Mouse (Mus musculus) layer of hippocampus, adult 2 months (tissue): ENCODE results near the gene Rab22a. TPM values are rescaled to one million over a fixed set of nuclear protein-coding genes. Genes with fewer than 3 reads are reported as not detected.
A peak's percentile ranks its signal among the peaks of the same experiment; 100 is the strongest.
"Not testable (repeated sequence)": the region's sequence is repeated elsewhere in the genome, so short reads cannot be mapped to it uniquely, and the experiment has no call there.

Source experiments
- DNase-seq, 2 experiments: peaks; one replicate each; pipeline ENCODE4 v3.0.0; 2022; ENCODE audit warnings: low spot score in 2 of 2
- H3K27ac ChIP-seq: fragments of 200-600 bp; 2 replicates; pipeline ENCODE4 v1.8.1; 2022
- H3K4me3 ChIP-seq: fragments of 200-600 bp; 2 replicates; pipeline ENCODE4 v1.8.1; 2022; ENCODE audit warnings: mild to moderate bottlenecking
- CTCF ChIP-seq: fragments of 200-600 bp; conservative IDR thresholded peaks from 2 replicates; pipeline ENCODE4 v1.8.1; 2022; ENCODE audit warnings: antibody characterized with exemption, mild to moderate bottlenecking, moderate library complexity
- long read RNA-seq, 2 experiments: library from polyadenylated mRNA; stranded (forward); transcript quantifications; one replicate each; pipeline ENCODE4 v2.0.0; 2021; ENCODE audit warnings: borderline mapping rate in 2 of 2
- total RNA-seq, 2 experiments: library from RNA; stranded (reverse); gene quantifications; 2 replicates each; pipeline ENCODE4 v1.2.3; 2021

The Rab22a gene
- 10 to 100 TPM; 23.9 to 28.3 TPM for total RNA-seq
- long read RNA-seq, experiment 1, full-length matches to known transcripts = 35 of 40 reads
- long read RNA-seq, experiment 1, partial matches to known transcripts = 0 of 40 reads
- long read RNA-seq, experiment 1, other reads (novel, unspliced or antisense) = 5 of 40 reads
- long read RNA-seq, experiment 2, full-length matches to known transcripts = 44 of 59 reads
- long read RNA-seq, experiment 2, partial matches to known transcripts = 0 of 59 reads
- long read RNA-seq, experiment 2, other reads (novel, unspliced or antisense) = 15 of 59 reads

- Histone ChIP-seq H3K27ac (peak within 1 kb of the TSS; percentile 83), H3K4me3 (peak within 1 kb of the TSS; percentile 96)
- DNase-seq = peak; percentile 97 to 98
- no peak for TF ChIP-seq CTCF
These were observed at the start of gene Rab22a for GRCm38 (mm10) chr2:173659057-173659925. Gene Rab22a, plus strand, starts transcription at chr2:173659760.

- no peak overlapping the region for H3K4me3 ChIP-seq
- DNase-seq = no peak
- no peak overlapping the region for H3K27ac ChIP-seq
- TF ChIP-seq CTCF = no peak
These were observed 44.0 kb upstream of the Rab22a start for GRCm38 (mm10) chr2:173615378-173616081.

- no peak for DNase-seq
- TF ChIP-seq CTCF = no peak
- H3K27ac ChIP-seq = no peak overlapping the region
- no peak overlapping the region for H3K4me3 ChIP-seq
These were observed 43.4 kb upstream of the Rab22a start for GRCm38 (mm10) chr2:173616156-173616555.

- no peak for DNase-seq
- TF ChIP-seq CTCF = no peak
- Histone ChIP-seq H3K27ac (no peak overlapping the region), H3K4me3 (no peak overlapping the region)
These were observed 40.4 kb upstream of the Rab22a start for GRCm38 (mm10) chr2:173619132-173619531.

GRCm38 (mm10) chr2:173620645-173621044 lies 38.9 kb upstream of the Rab22a start:
- peak; percentile 65 for TF ChIP-seq CTCF
- no peak for DNase-seq
- Histone ChIP-seq H3K4me3 (no peak overlapping the region), H3K27ac (no peak overlapping the region)

- H3K27ac ChIP-seq = no peak overlapping the region
- DNase-seq = no peak
These were observed 37.4 kb upstream of the Rab22a start for GRCm38 (mm10) chr2:173622173-173622601.

GRCm38 (mm10) chr2:173624667-173625066 lies 34.9 kb upstream of the Rab22a start:
- DNase-seq = no peak
- no peak for TF ChIP-seq CTCF
- Histone ChIP-seq H3K27ac (no peak overlapping the region), H3K4me3 (no peak overlapping the region)

More at GRCm38 (mm10) chr2:173622173-173622601, 37.4 kb upstream of the Rab22a start:
- TF ChIP-seq CTCF = no peak
- H3K4me3 ChIP-seq = no peak overlapping the region

GRCm38 (mm10) chr2:173625786-173626185 lies 33.8 kb upstream of the Rab22a start:
- no peak for TF ChIP-seq CTCF
- Histone ChIP-seq H3K27ac (no peak overlapping the region), H3K4me3 (no peak overlapping the region)
- DNase-seq = no peak

GRCm38 (mm10) chr2:173634106-173634505 lies 25.5 kb upstream of the Rab22a start:
- not testable (repeated sequence) for DNase-seq, H3K4me3 ChIP-seq

GRCm38 (mm10) chr2:173641370-173641769 lies 18.2 kb upstream of the Rab22a start:
- no peak for TF ChIP-seq CTCF
- Histone ChIP-seq H3K27ac (no peak overlapping the region), H3K4me3 (no peak overlapping the region)
- DNase-seq = no peak

More at GRCm38 (mm10) chr2:173634106-173634505, 25.5 kb upstream of the Rab22a start:
- not testable (repeated sequence) for H3K27ac ChIP-seq

GRCm38 (mm10) chr2:173642262-173642999 lies 17.1 kb upstream of the Rab22a start:
- Histone ChIP-seq H3K27ac (no peak overlapping the region), H3K4me3 (no peak overlapping the region)
- no peak for TF ChIP-seq CTCF
- DNase-seq = no peak

GRCm38 (mm10) chr2:173647197-173647911 lies 12.2 kb upstream of the Rab22a start:
- Histone ChIP-seq H3K4me3 (no peak overlapping the region), H3K27ac (no peak overlapping the region)
- TF ChIP-seq CTCF = no peak
- DNase-seq = no peak
